Mouse (Mus musculus) retina, adult 2 months (tissue): Measurements from ENCODE around the gene Tec.

Source experiments
- DNase-seq: peaks from one replicate; pipeline ENCODE4 v3.0.0-alpha.2; 2012; ENCODE audit warnings: low read depth, low spot score

The Tec gene

GRCm38 (mm10) chr5:72783123-72783522 lies 85.2 kb downstream of the Tec start:
- no peak for DNase-seq

- DNase-seq, result no peak
Measured at GRCm38 (mm10) chr5:72781776-72782175, 86.5 kb downstream of the Tec start.

DNA sequence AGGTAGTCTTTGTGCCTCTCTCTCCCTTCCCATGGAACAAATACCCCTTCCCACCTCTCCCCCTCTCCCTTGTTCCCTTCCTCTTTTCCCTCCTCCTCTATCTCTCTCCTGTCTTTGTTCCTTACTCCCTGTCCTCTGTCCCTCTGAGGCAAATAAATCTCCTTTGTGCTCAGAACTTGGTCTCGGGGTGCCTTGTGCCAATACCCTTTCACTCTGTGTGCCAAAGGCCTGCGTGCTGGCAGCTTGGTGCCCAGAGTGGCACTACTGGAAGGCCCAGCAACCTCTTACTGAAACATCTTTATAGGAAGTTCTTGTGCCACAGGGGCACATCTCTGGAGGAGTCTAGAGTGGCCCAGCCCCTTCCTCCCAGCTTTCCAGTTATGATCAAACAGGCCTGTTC lies 91.7 kb downstream of the Tec start:
- no peak for DNase-seq

GRCm38 (mm10) chr5:72776127-72776526 lies 92.2 kb downstream of the Tec start:
- DNase-seq, result no peak

DNA sequence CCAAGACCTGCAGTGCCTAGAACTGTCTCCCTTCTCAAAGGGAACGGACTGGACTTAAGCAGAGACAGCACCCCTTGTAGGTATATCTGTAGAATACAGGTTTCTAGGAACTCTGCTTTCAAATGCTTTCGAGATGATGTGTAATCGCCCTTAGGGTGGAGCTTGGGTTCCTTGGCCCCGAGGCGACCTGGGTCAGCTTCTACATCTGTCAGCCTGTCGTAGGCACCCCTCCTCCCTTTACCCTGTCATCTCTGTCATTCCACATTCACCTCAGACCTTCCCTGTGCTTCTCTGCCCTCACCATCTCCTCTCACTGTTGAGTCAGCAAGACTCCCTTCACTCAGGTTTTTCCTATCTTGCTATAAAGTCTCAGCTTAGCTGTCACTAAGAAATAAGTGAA lies 98.4 kb downstream of the Tec start:
- DNase-seq, result no peak

DNA sequence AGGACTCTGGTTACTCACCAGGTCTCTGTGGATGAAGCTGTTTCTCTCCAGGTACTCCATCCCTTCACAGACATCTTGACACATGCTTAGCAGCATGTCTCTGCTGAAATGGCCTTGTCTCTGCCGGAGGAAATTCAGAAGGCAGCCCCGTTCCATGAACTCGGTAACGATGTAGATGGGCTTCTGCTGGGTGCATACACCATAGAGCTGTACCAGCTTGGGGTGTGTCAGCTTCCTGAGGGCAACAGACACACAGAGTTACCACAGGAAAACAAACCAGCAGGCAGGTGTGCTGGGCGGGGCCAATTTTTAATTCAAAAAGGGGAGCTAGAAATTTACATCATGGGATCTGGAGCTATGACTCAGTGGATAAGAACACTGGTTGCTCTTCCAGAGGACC lies 104.7 kb downstream of the Tec start:
- DNase-seq, result no peak

DNA sequence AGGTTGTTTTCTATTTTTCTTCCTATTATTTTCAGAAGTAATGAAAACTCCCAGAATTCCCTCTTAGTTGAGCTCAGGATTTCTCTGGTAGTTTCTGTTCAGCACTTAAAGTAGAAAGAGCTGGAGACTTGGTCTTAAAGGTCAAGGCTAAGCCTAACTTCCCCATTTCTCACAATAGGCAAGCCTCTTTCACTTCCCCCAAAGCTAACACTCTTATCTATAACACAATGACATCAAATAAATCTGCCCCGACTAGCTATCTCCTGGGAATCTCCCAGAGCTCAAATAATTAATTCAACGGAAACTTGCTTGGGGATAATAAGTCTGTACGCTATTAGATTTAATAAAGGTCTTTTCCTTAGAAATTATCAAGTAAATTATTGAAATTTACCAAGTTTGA lies 105.3 kb downstream of the Tec start:
- no peak for DNase-seq

DNA sequence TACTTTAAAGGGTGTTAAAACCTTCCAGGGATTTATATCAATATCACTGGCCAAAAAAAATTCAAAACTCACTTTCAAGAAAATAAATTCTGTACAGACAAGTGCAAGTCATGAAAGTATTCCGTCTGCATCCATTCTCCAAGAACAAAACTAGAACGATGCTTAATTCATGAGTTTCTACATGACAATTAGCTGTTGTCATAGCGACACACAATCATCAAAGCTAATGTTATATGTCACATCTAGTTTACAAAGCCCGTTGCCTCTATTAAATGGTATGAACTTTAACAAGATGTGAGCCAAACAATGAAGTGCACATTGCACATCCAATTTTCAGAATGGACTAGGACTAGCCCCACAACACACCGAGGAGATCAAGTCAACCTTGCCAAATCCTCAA lies 106.5 kb downstream of the Tec start:
- no peak for DNase-seq

DNA sequence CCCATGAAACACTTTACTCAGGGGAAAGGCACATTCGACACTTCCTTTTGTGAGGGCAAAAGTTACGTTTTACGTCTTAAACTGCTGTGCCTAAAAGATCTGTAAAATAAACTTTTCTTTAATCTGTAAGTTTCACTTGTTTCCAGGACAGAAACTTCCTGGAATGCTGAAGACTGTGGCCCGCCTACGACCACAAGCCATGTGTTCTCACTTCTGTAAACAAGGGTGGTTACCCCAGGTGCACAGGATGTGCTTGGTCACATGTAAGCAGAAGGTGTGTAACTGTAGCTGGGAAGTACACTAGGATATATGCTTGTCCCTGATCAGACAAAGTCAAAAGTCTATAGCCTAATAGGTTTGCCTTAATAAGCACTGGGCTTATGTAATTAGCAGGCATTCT lies 107.0 kb downstream of the Tec start:
- no peak for DNase-seq

GRCm38 (mm10) chr5:72758925-72759924 lies 109.1 kb downstream of the Tec start:
- DNase-seq, result no peak

GRCm38 (mm10) chr5:72757155-72757773 lies 111.0 kb downstream of the Tec start:
- no peak for DNase-seq

- no peak for DNase-seq
Measured at GRCm38 (mm10) chr5:72755941-72756340, 112.3 kb downstream of the Tec start.

GRCm38 (mm10) chr5:72755035-72755434 lies 113.2 kb downstream of the Tec start:
- DNase-seq, result no peak

DNA sequence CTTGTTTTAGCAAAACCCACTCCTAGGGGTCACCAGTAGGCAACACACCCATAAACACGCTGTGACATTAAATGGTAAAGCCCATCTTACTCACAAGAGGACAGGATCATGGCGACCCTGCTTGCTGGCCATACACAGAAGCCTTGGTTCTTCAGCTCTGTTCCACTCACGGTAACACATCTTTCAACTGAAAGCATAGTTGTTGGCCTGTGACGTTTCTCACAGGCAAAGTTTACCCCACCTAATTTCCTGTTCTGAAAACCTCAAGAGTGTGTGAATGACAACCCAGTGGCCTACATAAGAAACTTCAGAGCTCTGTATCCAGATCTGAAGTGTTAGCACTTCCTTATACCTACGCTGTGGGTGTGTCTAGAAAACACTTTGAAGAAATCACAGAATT lies 115.7 kb downstream of the Tec start, which contains the start of gene Txk:
TSS of gene Txk (minus strand) at position 193 of the 400 bp plus-strand sequence.
- no peak for DNase-seq

DNA sequence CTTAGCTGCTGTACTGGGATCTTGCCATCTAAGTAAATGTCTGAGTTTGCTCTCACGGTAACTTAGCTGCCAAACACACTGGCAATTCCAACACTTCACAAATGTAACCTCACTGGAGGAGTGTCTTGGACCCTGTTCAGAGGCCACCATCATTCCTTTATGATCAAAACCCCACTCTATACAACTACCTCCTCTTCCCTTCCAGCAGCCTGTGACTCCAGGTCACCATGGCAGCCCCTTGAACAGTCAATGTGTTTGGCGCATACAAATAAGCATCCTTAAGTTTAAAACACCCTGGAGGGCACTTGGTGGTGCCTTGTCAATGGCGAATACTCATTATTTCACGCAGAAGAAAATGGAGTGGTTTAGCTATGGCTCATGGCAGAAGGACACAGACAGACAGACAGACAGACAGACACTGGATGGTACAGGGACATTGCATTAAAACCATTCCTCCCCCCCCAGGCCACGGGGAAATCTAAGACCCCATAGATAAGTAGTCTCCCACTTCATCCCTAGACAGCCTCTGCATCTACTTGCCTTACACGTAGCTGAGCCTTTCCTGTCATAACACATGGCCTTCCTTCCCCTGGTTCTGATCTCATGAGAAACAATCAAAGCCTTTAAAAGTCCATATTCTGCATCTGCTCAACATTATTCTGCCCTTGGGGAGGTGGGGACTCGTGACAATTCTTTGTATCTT lies 117.1 kb downstream of the Tec start:
- DNase-seq, result no peak

DNA sequence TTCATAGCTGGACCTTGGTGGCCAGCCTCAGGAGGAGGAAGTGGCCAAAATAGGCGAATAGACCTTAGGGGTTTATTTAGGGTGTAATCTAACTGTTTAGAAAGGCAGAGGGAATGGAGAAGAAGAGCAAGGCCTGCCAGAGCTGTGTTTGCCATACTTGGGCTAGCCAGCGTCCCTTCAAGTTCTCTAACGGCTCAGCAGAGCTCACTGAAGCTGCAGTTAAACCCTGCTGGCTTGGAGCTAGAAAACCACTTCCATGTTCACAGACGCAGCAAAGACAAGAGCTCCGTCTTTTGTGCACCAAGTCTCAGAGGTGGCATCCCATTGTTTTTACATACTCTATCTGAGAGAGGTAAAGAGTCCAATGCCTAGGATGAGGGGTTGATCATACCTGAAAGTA lies 118.1 kb downstream of the Tec start:
- DNase-seq, result no peak

- no peak for DNase-seq
Measured at GRCm38 (mm10) chr5:72748659-72749265, 119.5 kb downstream of the Tec start.

DNA sequence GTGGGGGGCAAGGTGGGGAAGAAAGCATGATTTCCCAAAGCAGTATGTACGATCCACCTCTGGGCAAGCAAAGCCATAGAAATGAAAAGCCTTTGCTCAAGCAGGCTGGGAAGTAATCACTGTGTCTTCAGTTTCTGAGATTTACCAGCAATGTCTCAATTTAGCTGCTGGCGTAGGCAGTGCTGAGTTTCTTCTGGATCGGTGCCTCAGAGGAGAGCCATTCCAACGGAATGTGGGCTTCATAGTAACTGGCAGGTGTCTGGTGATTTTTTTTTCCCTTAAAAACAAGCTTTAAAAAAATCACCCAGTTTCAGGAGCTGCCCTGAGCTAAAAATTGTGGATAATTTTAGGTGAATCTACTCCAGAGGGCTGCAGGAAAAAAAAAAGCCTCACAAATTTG lies 120.9 kb downstream of the Tec start:
- DNase-seq, result no peak

DNA sequence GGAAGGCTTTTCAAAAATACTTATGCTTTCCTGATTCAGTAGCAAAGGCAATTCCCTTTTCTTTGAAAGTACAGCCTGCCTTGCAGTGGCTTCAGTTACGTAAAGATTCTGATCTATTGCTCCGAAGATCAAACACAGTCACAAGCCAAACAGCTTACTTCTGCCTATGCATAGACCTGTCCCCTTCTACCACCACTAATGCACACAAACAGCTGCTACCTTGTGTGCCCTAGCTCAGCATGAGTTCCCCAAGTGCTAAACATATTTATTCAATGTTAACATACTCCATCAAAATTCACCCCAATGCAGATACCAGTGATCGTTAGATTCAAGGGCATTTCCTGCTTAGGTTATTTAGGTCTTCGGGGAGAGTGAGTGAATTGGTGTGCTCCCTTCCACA lies 121.8 kb downstream of the Tec start:
- no peak for DNase-seq

DNA sequence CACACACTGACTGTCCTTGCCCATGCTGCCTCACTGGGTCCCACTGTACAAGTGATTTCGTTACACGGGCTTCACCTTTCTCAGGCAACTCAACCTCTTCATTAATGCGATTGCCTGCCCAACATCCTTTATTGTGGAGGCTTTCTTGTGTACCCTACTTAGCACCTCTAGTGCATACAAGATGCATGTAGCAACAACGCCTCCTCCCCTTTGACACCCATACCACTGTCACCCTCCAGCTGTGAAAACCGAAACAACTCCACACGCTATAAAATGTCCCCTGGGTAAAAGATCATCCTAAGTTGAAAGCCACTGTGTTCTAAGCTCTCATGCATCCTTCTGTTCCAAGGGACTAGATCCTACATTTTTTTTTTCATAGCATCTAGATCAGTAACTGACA lies 125.2 kb downstream of the Tec start:
- DNase-seq, result no peak

GRCm38 (mm10) chr5:72736868-72737267 lies 131.4 kb downstream of the Tec start:
- DNase-seq, result no peak

DNA sequence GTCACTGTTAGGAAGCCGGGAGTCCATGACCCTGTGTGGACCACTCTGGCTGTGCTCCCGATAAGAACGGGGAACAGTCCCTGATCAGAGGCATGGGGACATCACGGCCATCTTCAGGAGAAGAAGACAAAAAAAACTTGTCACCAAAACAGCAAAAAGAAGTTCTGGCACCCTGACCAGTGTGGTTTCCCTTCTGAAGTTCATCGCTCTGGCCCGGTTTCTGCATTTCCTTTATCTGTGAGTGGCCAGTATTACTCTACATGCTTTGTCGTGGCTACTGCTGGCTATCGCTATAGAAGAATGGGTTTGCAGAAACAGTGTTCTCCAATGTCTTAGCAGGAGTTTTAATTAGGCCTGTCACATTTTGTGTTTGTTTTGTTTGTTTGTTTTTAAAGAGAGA lies 131.8 kb downstream of the Tec start:
- no peak for DNase-seq
